Mouse (Mus musculus): ENCODE results near the gene Adk. TPM values are rescaled to one million over a fixed set of nuclear protein-coding genes. Genes with fewer than 3 reads are reported as not detected.

Adk gene
- polyA plus RNA-seq, 1 experiment, result 18.6 TPM

- DNase-seq (ENCODE audit: low read depth), result no peak
- no peak for TF ChIP-seq CTCF (IDR thresholded peaks at IDR 0.05; ENCODE audit: borderline replicate concordance, extremely low read depth, insufficient read depth, insufficient read length)
- no peak for TF ChIP-seq POLR2A (IDR thresholded peaks at IDR 0.05; ENCODE audit: borderline replicate concordance, extremely low read depth, insufficient read depth, insufficient read length, poor library complexity, severe bottlenecking)
These were observed 121.8 kb downstream of the Adk start for GRCm38 (mm10) chr14:21173973-21174745.

GRCm38 (mm10) chr14:21174804-21175203 lies 122.4 kb downstream of the Adk start:
- no peak for DNase-seq (ENCODE audit: low read depth)
- no peak for TF ChIP-seq POLR2A (IDR thresholded peaks at IDR 0.05; ENCODE audit: borderline replicate concordance, extremely low read depth, insufficient read depth, insufficient read length, poor library complexity, severe bottlenecking)
- TF ChIP-seq CTCF (IDR thresholded peaks at IDR 0.05; ENCODE audit: borderline replicate concordance, extremely low read depth, insufficient read depth, insufficient read length), result no peak

- DNase-seq (ENCODE audit: low read depth), result no peak
- TF ChIP-seq POLR2A (IDR thresholded peaks at IDR 0.05; ENCODE audit: borderline replicate concordance, extremely low read depth, insufficient read depth, insufficient read length, poor library complexity, severe bottlenecking) (no peak), CTCF (IDR thresholded peaks at IDR 0.05; ENCODE audit: borderline replicate concordance, extremely low read depth, insufficient read depth, insufficient read length) (no peak)
These were observed 125.4 kb downstream of the Adk start for GRCm38 (mm10) chr14:21177781-21178180.

- no peak for TF ChIP-seq CTCF (IDR thresholded peaks at IDR 0.05; ENCODE audit: borderline replicate concordance, extremely low read depth, insufficient read depth, insufficient read length)
- TF ChIP-seq POLR2A (IDR thresholded peaks at IDR 0.05; ENCODE audit: borderline replicate concordance, extremely low read depth, insufficient read depth, insufficient read length, poor library complexity, severe bottlenecking), result no peak
- no peak for DNase-seq (ENCODE audit: low read depth)
These were observed 126.0 kb downstream of the Adk start for GRCm38 (mm10) chr14:21178356-21178755.

GRCm38 (mm10) chr14:21181053-21181452 lies 128.7 kb downstream of the Adk start:
- no peak for DNase-seq (ENCODE audit: low read depth)
- TF ChIP-seq CTCF (IDR thresholded peaks at IDR 0.05; ENCODE audit: borderline replicate concordance, extremely low read depth, insufficient read depth, insufficient read length), result no peak
- TF ChIP-seq POLR2A (IDR thresholded peaks at IDR 0.05; ENCODE audit: borderline replicate concordance, extremely low read depth, insufficient read depth, insufficient read length, poor library complexity, severe bottlenecking), result no peak

GRCm38 (mm10) chr14:21191966-21192365 lies 139.6 kb downstream of the Adk start:
- TF ChIP-seq POLR2A (IDR thresholded peaks at IDR 0.05; ENCODE audit: borderline replicate concordance, extremely low read depth, insufficient read depth, insufficient read length, poor library complexity, severe bottlenecking) (no peak), CTCF (IDR thresholded peaks at IDR 0.05; ENCODE audit: borderline replicate concordance, extremely low read depth, insufficient read depth, insufficient read length) (no peak)
- no peak for DNase-seq (ENCODE audit: low read depth)

- no peak for TF ChIP-seq CTCF (IDR thresholded peaks at IDR 0.05; ENCODE audit: borderline replicate concordance, extremely low read depth, insufficient read depth, insufficient read length)
- TF ChIP-seq POLR2A (IDR thresholded peaks at IDR 0.05; ENCODE audit: borderline replicate concordance, extremely low read depth, insufficient read depth, insufficient read length, poor library complexity, severe bottlenecking), result no peak
- no peak for DNase-seq (ENCODE audit: low read depth)
These were observed 140.4 kb downstream of the Adk start for GRCm38 (mm10) chr14:21192749-21193148.

- TF ChIP-seq POLR2A (IDR thresholded peaks at IDR 0.05; ENCODE audit: borderline replicate concordance, extremely low read depth, insufficient read depth, insufficient read length, poor library complexity, severe bottlenecking), result no peak
- TF ChIP-seq CTCF (IDR thresholded peaks at IDR 0.05; ENCODE audit: borderline replicate concordance, extremely low read depth, insufficient read depth, insufficient read length), result no peak
- DNase-seq (ENCODE audit: low read depth), result peak; percentile 18
These were observed 142.0 kb downstream of the Adk start for GRCm38 (mm10) chr14:21194336-21194735.

- no peak for DNase-seq (ENCODE audit: low read depth)
- no peak for TF ChIP-seq POLR2A (IDR thresholded peaks at IDR 0.05; ENCODE audit: borderline replicate concordance, extremely low read depth, insufficient read depth, insufficient read length, poor library complexity, severe bottlenecking)
- no peak for TF ChIP-seq CTCF (IDR thresholded peaks at IDR 0.05; ENCODE audit: borderline replicate concordance, extremely low read depth, insufficient read depth, insufficient read length)
These were observed 148.5 kb downstream of the Adk start for GRCm38 (mm10) chr14:21200850-21201249.

- TF ChIP-seq CTCF (IDR thresholded peaks at IDR 0.05; ENCODE audit: borderline replicate concordance, extremely low read depth, insufficient read depth, insufficient read length), result no peak
- no peak for TF ChIP-seq POLR2A (IDR thresholded peaks at IDR 0.05; ENCODE audit: borderline replicate concordance, extremely low read depth, insufficient read depth, insufficient read length, poor library complexity, severe bottlenecking)
These were observed 154.1 kb downstream of the Adk start for GRCm38 (mm10) chr14:21206472-21206871.

GRCm38 (mm10) chr14:21221574-21222138 lies 169.3 kb downstream of the Adk start:
- peak; percentile 25 for DNase-seq (ENCODE audit: low read depth)

More at GRCm38 (mm10) chr14:21206472-21206871, 154.1 kb downstream of the Adk start:
- DNase-seq (ENCODE audit: low read depth), result no peak

GRCm38 (mm10) chr14:21222206-21222605 lies 169.8 kb downstream of the Adk start:
- TF ChIP-seq CTCF (IDR thresholded peaks at IDR 0.05; ENCODE audit: borderline replicate concordance, extremely low read depth, insufficient read depth, insufficient read length) (no peak), POLR2A (IDR thresholded peaks at IDR 0.05; ENCODE audit: borderline replicate concordance, extremely low read depth, insufficient read depth, insufficient read length, poor library complexity, severe bottlenecking) (no peak)
- DNase-seq (ENCODE audit: low read depth), result peak; percentile 81

More at GRCm38 (mm10) chr14:21221574-21222138, 169.3 kb downstream of the Adk start:
- TF ChIP-seq CTCF (IDR thresholded peaks at IDR 0.05; ENCODE audit: borderline replicate concordance, extremely low read depth, insufficient read depth, insufficient read length), result no peak
- no peak for TF ChIP-seq POLR2A (IDR thresholded peaks at IDR 0.05; ENCODE audit: borderline replicate concordance, extremely low read depth, insufficient read depth, insufficient read length, poor library complexity, severe bottlenecking)
